Mouse (Mus musculus): ENCODE data around the gene Ckm. TPM values are rescaled to one million over a fixed set of nuclear protein-coding genes. Genes with fewer than 3 reads are reported as not detected.

The Ckm gene
- 0.23 and 0.34 TPM in 2 replicates for polyA plus RNA-seq (2016; fragmentation: Nextera tagmentation; extraction: Ambion mirVana)

DNA sequence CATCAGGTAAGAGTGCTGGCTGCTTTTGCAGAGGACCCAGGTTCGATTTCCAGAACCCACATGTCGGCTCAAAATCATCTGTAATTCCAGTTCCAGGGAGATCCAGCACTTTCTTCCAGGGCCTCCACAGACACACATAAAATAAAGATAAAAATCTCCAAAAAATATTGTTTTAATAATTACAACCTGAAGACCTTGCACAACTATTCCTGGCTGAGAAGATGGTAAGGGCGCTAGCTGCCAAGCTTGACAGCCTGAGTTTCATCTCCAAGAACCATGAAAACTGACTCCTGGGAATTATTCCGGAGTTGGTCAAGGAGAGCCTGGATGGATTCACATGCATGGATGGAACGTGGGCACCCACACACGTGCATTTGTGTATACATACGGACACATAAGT lies at the start of gene Ckm:
Gene Ckm (plus strand): TSS at position 301 of the 400 bp plus-strand sequence.
- Histone ChIP-seq H3K4me3 (peak within 1 kb of the TSS; percentile 50), H3K27me3 (peaks cover 58% of the 10 kb centered on the region), H3K36me3 (no peaks in the 10 kb centered on the region), H3K9ac (peak within 1 kb of the TSS; percentile 44), H3K9me3 (replicated peaks) (no peaks in the 10 kb centered on the region), H3K4me2 (replicated peaks) (peak within 1 kb of the TSS; percentile 87), H3K27ac (no peak within 1 kb of the TSS), H3K4me1 (peaks cover 15% of the 10 kb centered on the region)
- 50% methylated on average over 7 of the region's 7 CpGs for WGBS
- no peak for ATAC-seq (ENCODE audit: low FRiP score)

DNA sequence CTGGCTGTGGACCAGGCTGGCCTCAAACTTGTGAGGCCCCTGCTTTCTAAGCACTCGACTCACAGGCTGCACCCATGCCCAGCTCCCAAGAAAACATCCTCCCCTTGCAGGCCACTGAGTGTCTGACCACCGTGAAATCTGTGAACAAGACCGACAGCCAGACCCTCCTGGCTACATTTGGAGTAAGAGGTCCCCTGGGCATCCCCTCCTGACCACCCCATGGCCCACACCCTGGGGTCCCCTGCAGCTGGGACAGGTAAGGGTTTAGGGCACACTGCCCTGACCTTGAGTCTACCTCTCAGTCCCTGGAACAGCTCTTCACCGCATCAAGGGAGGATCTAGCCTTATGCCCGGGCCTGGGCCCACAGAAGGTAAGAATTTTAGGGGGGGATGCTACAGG lies 49.6 kb upstream of the Ckm start:
- H3K27ac ChIP-seq, result no peak overlapping the region
- H3K36me3 ChIP-seq, result peaks cover 66% of the 10 kb centered on the region
- H3K4me1 ChIP-seq, result peaks cover 11% of the 10 kb centered on the region
- ATAC-seq (ENCODE audit: low FRiP score), result no peak
- no peak overlapping the region for H3K4me3 ChIP-seq
- no peaks in the 10 kb centered on the region for H3K27me3 ChIP-seq
- no peak overlapping the region for H3K4me2 ChIP-seq (replicated peaks)
- H3K9me3 ChIP-seq (replicated peaks), result no peaks in the 10 kb centered on the region
- no peak overlapping the region for H3K9ac ChIP-seq
- 85% methylated on average over 5 of the region's 5 CpGs for WGBS

DNA sequence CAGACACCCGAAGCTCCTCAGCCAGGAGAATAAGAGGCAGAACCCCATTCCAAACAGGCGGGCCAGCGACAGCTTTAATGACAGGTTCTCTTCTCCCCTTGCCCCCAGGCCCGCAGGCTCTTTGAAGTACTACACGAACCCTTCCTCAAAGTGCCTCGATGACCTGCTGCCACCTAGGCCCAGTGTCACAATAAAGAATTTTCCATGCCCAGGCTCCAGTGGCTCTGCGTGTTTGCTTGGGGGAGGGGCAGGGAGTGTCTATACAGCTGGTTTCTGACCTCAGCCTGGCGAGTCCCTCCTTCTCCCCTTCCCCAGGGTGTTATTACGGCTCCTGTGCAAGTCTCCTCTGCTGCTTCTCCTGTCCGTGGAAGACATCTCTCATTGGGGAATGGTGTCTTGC lies 48.3 kb upstream of the Ckm start:
- ATAC-seq (ENCODE audit: low FRiP score), result no peak
- 63% methylated on average over 10 of the region's 10 CpGs for WGBS
- no peak overlapping the region for H3K4me2 ChIP-seq (replicated peaks)
- peaks cover 18% of the 10 kb centered on the region for H3K4me1 ChIP-seq
- no peaks in the 10 kb centered on the region for H3K9me3 ChIP-seq (replicated peaks)
- no peak overlapping the region for H3K4me3 ChIP-seq
- peaks cover 55% of the 10 kb centered on the region for H3K36me3 ChIP-seq
- no peak overlapping the region for H3K27ac ChIP-seq
- H3K9ac ChIP-seq, result no peak overlapping the region
- H3K27me3 ChIP-seq, result no peaks in the 10 kb centered on the region

DNA sequence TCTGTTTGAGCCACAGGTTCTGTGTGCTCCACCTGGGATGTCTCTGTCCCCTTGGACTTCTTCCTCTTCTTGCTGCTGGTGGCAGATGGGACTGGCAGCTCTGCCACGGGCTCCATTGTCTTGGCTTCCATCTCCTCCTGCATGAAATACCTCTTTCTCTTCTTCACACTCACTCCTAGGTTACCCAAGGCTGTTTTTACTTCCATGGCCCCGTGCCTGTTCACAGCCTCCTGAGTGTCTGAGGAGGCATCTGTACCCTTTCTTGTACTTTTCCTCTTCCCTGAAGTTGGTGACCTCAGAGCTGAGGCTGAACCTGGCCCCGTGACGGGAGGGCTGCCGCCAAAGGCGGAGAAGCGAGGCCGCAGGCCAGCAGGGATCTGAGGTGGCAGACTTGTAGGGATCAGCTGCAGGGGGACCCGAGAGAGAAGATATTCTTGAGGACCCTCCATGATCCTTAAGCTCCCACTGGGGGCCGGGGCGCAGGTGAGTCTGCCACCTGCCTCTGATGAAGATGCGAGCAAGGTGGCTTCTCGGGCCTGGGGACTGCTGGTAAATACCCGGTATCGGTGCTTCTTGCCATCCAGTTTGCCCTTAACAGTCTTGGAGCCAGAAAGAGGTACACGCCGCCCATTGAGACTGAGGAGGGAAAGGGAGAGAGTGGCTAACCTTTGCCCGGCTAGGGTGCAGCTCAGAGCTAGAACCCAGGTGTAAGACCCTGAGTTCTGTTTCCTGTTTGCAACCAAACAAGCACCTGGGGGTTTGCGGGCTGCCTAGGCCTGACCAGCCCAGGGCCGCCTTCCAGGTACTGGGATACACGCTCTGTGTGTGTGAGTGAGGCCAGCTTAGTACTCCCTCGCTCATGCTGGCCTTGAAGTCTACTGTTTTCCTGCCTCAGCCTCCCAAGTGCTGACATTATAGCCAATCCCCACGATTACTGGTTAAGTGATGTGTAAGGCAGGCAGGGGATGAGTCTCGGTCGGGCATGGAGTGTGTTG lies 46.9 kb upstream of the Ckm start:
- Histone ChIP-seq H3K27ac (no peak overlapping the region), H3K4me2 (replicated peaks) (peak overlapping the region; percentile 96), H3K4me1 (peaks cover 28% of the 10 kb centered on the region), H3K9me3 (replicated peaks) (no peaks in the 10 kb centered on the region), H3K36me3 (peaks cover 43% of the 10 kb centered on the region), H3K9ac (0 out of 2 replicates have a peak overlapping the region, but pooled peaks have one; percentile 75), H3K4me3 (peak overlapping the region; percentile 66), H3K27me3 (peaks cover 9% of the 10 kb centered on the region; the same call in 1 of the 2 replicates)
- 92% methylated on average over 25 of the region's 25 CpGs for WGBS
- no peak for ATAC-seq (ENCODE audit: low FRiP score)

DNA sequence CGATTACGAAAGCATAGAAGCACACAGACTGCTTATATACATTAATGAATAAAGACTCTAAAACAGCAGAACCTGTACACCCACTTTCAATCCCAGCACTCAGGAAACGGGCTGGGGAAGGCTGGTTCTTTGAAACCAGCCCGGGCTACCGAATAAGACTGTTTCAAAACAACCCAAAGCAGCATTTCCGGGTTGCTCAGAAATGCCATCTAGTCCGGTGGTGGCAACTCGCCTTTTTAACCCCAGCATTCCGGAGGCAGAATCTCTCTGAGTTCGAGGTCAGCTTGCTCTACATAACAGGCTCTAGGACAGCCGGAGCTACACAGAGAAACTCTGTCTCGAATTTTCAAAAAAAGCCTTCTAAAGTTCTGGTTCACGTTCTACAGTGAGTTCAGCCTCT lies 45.9 kb upstream of the Ckm start:
- peaks cover 17% of the 10 kb centered on the region; the same call in 1 of the 2 replicates for H3K27me3 ChIP-seq
- H3K9me3 ChIP-seq (replicated peaks), result no peaks in the 10 kb centered on the region
- 24% methylated on average over 13 of the region's 13 CpGs for WGBS
- H3K36me3 ChIP-seq, result peaks cover 33% of the 10 kb centered on the region
- peak overlapping the region; percentile 75 for H3K9ac ChIP-seq
- H3K4me2 ChIP-seq (replicated peaks), result peak overlapping the region; percentile 96
- peak overlapping the region; percentile 66 for H3K4me3 ChIP-seq
- H3K4me1 ChIP-seq, result peaks cover 28% of the 10 kb centered on the region
- H3K27ac ChIP-seq, result no peak overlapping the region
- no peak for ATAC-seq (ENCODE audit: low FRiP score)

DNA sequence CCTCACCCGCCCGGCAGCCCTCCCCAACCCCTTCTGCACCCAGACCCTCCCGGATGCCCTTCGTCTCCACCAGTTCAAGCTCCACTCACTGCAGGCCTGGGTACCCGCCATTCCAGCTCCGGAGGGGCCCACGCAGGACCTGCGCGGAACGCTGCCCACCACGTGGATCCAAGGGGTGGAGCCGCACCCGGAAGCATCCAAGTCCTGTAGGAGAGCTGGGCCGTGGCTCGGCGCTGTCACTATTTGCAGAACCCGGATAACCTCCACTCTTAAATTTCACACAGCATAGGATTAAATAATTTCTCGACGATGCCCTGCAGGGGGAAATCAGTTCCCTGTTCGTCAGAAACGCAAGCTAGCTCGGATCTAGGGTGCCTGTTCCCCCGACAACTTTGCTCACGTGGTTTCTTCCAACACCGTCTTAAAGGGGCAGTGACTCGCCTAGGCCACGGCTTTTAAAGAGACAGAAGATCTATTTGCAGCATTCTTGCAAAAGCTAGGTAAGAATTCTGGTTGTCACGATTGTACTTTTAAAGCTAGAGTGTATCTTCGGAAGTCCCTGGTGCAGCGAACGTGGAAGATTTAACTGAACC lies 45.2 kb upstream of the Ckm start, which contains the start of the genes Cd3eap and Ppp1r13l:
Gene Cd3eap (minus strand): TSS at position 185 of the 593 bp plus-strand sequence.
Gene Ppp1r13l (plus strand): TSS at position 451 of the 593 bp plus-strand sequence.
- Histone ChIP-seq H3K4me3 (peak within 1 kb of the TSS; percentile 66), H3K27ac (0 out of 2 replicates have a peak within 1 kb of the TSS, but pooled peaks have one; percentile 13), H3K36me3 (peaks cover 28% of the 10 kb centered on the region), H3K9me3 (replicated peaks) (no peaks in the 10 kb centered on the region), H3K4me1 (peaks cover 28% of the 10 kb centered on the region), H3K27me3 (peaks cover 17% of the 10 kb centered on the region; the same call in 1 of the 2 replicates), H3K9ac (peak within 1 kb of the TSS; percentile 75), H3K4me2 (replicated peaks) (peak within 1 kb of the TSS; percentile 96)
- peak; percentile 71 for ATAC-seq (ENCODE audit: low FRiP score)
- 0% methylated on average over 29 of the region's 31 CpGs for WGBS

DNA sequence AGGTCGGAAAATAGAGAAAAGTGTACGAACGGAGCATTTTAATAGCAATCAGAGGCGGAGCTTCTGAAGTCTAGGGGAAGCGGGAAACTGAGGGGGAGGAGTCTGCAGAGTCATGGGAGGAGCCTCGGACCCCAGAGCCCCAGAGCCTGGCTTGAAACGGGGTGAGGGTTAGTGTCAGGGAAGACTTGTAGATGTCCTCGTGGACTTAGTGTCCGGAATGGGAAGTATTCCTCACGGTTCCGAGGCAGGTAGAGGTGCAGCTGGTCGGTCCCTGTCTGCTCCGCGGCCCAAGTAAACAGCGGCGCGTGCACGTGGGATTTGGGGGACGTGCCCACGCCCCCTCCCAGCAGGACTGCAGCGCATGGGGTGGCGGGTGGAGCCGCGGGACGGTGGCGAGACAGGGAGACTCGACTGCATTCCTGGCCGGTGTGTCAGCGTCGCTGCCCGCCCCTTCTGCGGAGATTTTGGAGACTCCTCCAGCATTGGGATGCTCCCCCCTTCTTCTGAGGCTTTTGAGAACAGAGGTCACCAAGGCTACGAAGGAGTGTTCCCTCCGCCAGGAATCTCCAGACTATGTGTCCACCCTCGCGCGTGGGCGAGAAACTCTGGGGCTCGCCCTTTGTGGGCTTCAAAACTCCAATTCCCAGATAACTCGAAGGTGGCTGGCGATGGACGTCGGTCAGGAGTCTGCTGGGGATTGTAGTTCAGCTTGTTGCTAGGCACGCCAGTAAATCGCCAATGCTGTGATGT lies 44.5 kb upstream of the Ckm start:
- Histone ChIP-seq H3K4me1 (peaks cover 28% of the 10 kb centered on the region), H3K9me3 (replicated peaks) (no peaks in the 10 kb centered on the region), H3K27ac (0 out of 2 replicates have a peak overlapping the region, but pooled peaks have one; percentile 13), H3K27me3 (peaks cover 17% of the 10 kb centered on the region; the same call in 1 of the 2 replicates), H3K9ac (peak overlapping the region; percentile 48), H3K36me3 (peaks cover 21% of the 10 kb centered on the region), H3K4me2 (replicated peaks) (peak overlapping the region; percentile 96), H3K4me3 (peak overlapping the region; percentile 66)
- ATAC-seq (ENCODE audit: low FRiP score), result peak; percentile 76
- WGBS, result under 1% methylated on average over 45 of the region's 45 CpGs

DNA sequence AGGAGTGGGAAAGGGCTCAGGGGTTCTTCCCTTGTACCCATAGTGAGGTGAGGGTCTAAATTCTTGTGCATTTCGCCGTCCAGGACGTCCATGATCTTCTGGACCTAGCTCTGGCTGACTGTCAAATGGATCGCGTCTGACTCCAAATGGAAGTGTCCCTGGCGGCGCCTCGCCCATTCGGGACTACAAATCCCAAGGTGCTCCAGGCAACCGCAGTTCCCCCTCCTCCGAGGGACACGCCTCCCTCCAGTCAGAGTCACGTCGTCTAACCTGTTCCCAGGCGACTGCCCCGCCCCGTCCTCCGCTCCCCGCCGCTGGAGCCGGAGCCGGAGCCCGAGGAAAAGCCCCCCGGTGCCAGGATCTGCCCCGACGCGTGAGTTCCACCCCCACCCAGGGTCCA lies 43.6 kb upstream of the Ckm start:
- Histone ChIP-seq H3K9ac (peak overlapping the region; percentile 51; the same call in 1 of the 2 replicates), H3K4me1 (peaks cover 28% of the 10 kb centered on the region), H3K4me2 (replicated peaks) (peak overlapping the region; percentile 96), H3K4me3 (peak overlapping the region; percentile 66), H3K36me3 (peaks cover 16% of the 10 kb centered on the region), H3K9me3 (replicated peaks) (no peaks in the 10 kb centered on the region), H3K27ac (no peak overlapping the region), H3K27me3 (peaks cover 17% of the 10 kb centered on the region; the same call in 1 of the 2 replicates)
- peak; percentile 57 for ATAC-seq (ENCODE audit: low FRiP score)
- WGBS, result under 1% methylated on average over 27 of the region's 27 CpGs

DNA sequence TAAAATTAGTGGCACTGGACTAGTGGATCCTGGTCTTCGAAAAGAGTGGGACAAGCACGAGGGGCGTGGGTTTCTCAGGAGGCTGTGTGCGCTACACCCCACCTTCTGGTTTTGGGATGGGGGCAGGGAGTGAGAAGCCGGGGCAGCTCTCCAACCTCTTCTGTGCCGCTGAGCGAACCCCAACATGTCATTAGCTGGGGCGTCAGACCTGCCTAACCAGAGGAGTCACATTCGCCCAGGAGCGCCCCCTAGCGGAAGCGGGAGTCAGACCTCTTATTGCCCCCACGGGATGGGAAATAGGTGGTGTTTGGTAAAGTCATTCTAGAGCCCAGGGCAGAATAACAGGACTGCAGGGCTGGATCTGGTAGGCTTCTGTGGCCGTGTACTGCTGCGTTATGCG lies 42.9 kb upstream of the Ckm start:
- peaks cover 28% of the 10 kb centered on the region for H3K4me1 ChIP-seq
- peaks cover 10% of the 10 kb centered on the region for H3K36me3 ChIP-seq
- H3K4me2 ChIP-seq (replicated peaks), result peak overlapping the region; percentile 96
- peaks cover 17% of the 10 kb centered on the region; the same call in 1 of the 2 replicates for H3K27me3 ChIP-seq
- H3K27ac ChIP-seq, result no peak overlapping the region
- H3K4me3 ChIP-seq, result peak overlapping the region; percentile 66
- no peaks in the 10 kb centered on the region for H3K9me3 ChIP-seq (replicated peaks)
- no peak overlapping the region for H3K9ac ChIP-seq
- no peak for ATAC-seq (ENCODE audit: low FRiP score)
- WGBS, result 12% methylated on average over 16 of the region's 16 CpGs

DNA sequence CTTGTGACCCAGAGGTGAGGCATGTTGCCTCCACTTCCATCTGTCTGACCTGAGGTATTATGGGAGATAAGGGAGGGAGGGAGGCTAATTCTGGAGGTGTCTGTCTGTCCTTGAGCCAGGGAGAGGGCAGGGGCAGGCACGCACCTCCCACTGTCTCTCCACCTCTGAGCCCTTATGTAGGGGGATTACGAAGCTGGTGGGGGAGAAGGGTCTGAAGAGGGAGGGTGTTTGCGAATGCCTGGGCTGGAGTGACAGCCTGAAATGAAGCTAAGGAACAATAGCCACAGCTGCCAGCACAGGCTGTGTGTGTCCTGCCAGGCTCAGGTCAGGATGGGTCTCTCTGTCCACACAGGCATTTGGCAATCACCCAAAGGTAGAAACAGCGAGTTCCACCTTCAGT lies 42.3 kb upstream of the Ckm start:
- H3K4me1 ChIP-seq, result peaks cover 28% of the 10 kb centered on the region
- WGBS, result 27% methylated on average over 4 of the region's 4 CpGs
- H3K9ac ChIP-seq, result no peak overlapping the region
- peaks cover 17% of the 10 kb centered on the region; the same call in 1 of the 2 replicates for H3K27me3 ChIP-seq
- H3K4me3 ChIP-seq, result no peak overlapping the region
- 0 out of 2 replicates have a peak overlapping the region, but pooled peaks have one; percentile 23 for H3K27ac ChIP-seq
- peak overlapping the region; percentile 96 for H3K4me2 ChIP-seq (replicated peaks)
- no peaks in the 10 kb centered on the region for H3K9me3 ChIP-seq (replicated peaks)
- H3K36me3 ChIP-seq, result peaks cover 5% of the 10 kb centered on the region
- ATAC-seq (ENCODE audit: low FRiP score), result no peak

DNA sequence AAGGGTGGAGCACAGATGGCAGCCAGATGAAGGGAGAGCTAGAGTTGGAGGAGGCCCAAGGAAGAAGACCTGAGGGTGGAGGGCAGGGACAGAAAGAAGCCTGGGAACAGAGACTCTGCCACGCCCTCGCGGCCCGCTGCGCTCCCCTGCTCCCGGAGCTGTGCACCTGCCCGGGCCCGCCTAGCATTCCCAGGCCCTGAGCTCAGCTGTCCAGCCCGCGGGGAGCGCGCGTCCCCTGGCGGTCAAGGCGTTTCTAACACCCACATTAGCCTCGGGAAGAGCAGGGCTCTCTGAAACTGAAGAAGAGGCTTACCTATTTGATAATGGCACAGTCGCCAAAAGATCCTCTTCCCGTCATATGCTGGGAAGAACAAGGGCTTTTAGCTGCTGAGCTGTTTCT lies 40.7 kb upstream of the Ckm start:
- Histone ChIP-seq H3K4me3 (no peak overlapping the region), H3K4me1 (peaks cover 18% of the 10 kb centered on the region), H3K27ac (no peak overlapping the region), H3K36me3 (no peaks in the 10 kb centered on the region), H3K9me3 (replicated peaks) (no peaks in the 10 kb centered on the region), H3K9ac (no peak overlapping the region), H3K4me2 (replicated peaks) (no peak overlapping the region), H3K27me3 (peaks cover 23% of the 10 kb centered on the region)
- 3% methylated on average over 15 of the region's 18 CpGs for WGBS
- no peak for ATAC-seq (ENCODE audit: low FRiP score)

All from hindbrain, embryonic 12.5 days (tissue).